Mouse (Mus musculus) forebrain, embryonic 15.5 days (tissue): ENCODE measurements around the gene Slc27a5. TPM values are rescaled to one million over a fixed set of nuclear protein-coding genes. Genes with fewer than 3 reads are reported as not detected.

Experiments
- ATAC-seq: fragments of 200-750 bp; cut with Nextera tagmentation; replicated peaks from 2 replicates; pipeline ENCODE4 v1.8.0; 2017; ENCODE audit warnings: mild to moderate bottlenecking, moderate TSS enrichment, moderate library complexity
- H3K27ac ChIP-seq: fragments of 300-500 bp; sonication (generic); replicated peaks from 2 replicates; pipeline ENCODE4 v1.5.1; 2015; ENCODE audit warnings: mild to moderate bottlenecking, inconsistent platforms
- H3K27me3 ChIP-seq: fragments of 300-500 bp; sonication (generic); 2 replicates; pipeline ENCODE4 v1.6.1; 2015; ENCODE audit warnings: inconsistent platforms
- H3K36me3 ChIP-seq: fragments of 300-500 bp; sonication (generic); 2 replicates; pipeline ENCODE4 v1.6.1; 2015; ENCODE audit warnings: mild to moderate bottlenecking, inconsistent platforms
- H3K4me1 ChIP-seq: fragments of 300-500 bp; sonication (generic); 2 replicates; pipeline ENCODE4 v1.6.1; 2015; ENCODE audit warnings: inconsistent platforms
- H3K4me2 ChIP-seq: fragments of 300-500 bp; sonication (generic); replicated peaks from 2 replicates; pipeline ENCODE4 v1.6.1; 2015; ENCODE audit warnings: mild to moderate bottlenecking, inconsistent platforms
- H3K4me3 ChIP-seq: fragments of 300-500 bp; sonication (generic); 2 replicates; pipeline ENCODE4 v1.5.1; 2015; ENCODE audit warnings: mild to moderate bottlenecking, inconsistent platforms
- H3K9ac ChIP-seq: fragments of 300-500 bp; sonication (generic); replicated peaks from 2 replicates; pipeline ENCODE4 v1.6.1; 2015; ENCODE audit warnings: mild to moderate bottlenecking, inconsistent platforms
- H3K9me3 ChIP-seq: fragments of 300-500 bp; sonication (generic); 2 replicates; pipeline ENCODE4 v1.6.1; 2016; ENCODE audit warnings: inconsistent platforms
- WGBS: fragments of 180-500 bp; shearing (Covaris S2); methylation state at CpG from one replicate; pipeline ENCODE4 v1.1.7; 2015; ENCODE audit warnings: mixed read lengths; 5-methylcytosine and 5-hydroxymethylcytosine counted together
- polyA plus RNA-seq: library from polyadenylated mRNA; unstranded; fragments of >200 nt; fragmentation: Nextera tagmentation; extraction: Ambion mirVana; gene quantifications from 2 replicates; pipeline ENCODE4 v1.2.1, GENCODE M21; 2015

Slc27a5 gene
- polyA plus RNA-seq, 1 experiment from 2014 or later = 0.50 TPM

- WGBS = 2% methylated on average over 31 of the region's 31 CpGs
- peak overlapping the region; percentile 96 for H3K4me2 ChIP-seq
These were observed 25.0 kb upstream of the Slc27a5 start for GRCm38 (mm10) chr7:13022773-13023535.

GRCm38 (mm10) chr7:13015217-13015616 lies 17.2 kb upstream of the Slc27a5 start:
- H3K27me3 ChIP-seq = no peaks in the 10 kb centered on the region
- no peak overlapping the region for H3K4me3 ChIP-seq
- peaks cover 11% of the 10 kb centered on the region for H3K4me1 ChIP-seq
- no peak overlapping the region for H3K4me2 ChIP-seq
- no peaks in the 10 kb centered on the region for H3K9me3 ChIP-seq
- no peaks in the 10 kb centered on the region for H3K36me3 ChIP-seq
- WGBS = 93% methylated on average over 1 of the region's 1 CpGs
- no peak overlapping the region for H3K27ac ChIP-seq
- ATAC-seq = no peak
- no peak overlapping the region for H3K9ac ChIP-seq

More at GRCm38 (mm10) chr7:13022773-13023535, 25.0 kb upstream of the Slc27a5 start:
- Histone ChIP-seq H3K9me3 (no peaks in the 10 kb centered on the region), H3K27ac (peak overlapping the region; percentile 96), H3K9ac (peak overlapping the region; percentile 79), H3K4me3 (peak overlapping the region; percentile 52), H3K27me3 (no peaks in the 10 kb centered on the region), H3K36me3 (peaks cover 23% of the 10 kb centered on the region), H3K4me1 (peaks cover 32% of the 10 kb centered on the region)
- ATAC-seq = peak; percentile 35

- WGBS = 44% methylated on average over 6 of the region's 6 CpGs
- Histone ChIP-seq H3K4me3 (no peak overlapping the region), H3K27me3 (no peaks in the 10 kb centered on the region), H3K9me3 (no peaks in the 10 kb centered on the region), H3K36me3 (no peaks in the 10 kb centered on the region), H3K27ac (no peak overlapping the region), H3K9ac (no peak overlapping the region), H3K4me1 (peaks cover 13% of the 10 kb centered on the region), H3K4me2 (no peak overlapping the region)
- ATAC-seq = no peak
These were observed 16.4 kb upstream of the Slc27a5 start for GRCm38 (mm10) chr7:13014275-13014839.

GRCm38 (mm10) chr7:13013671-13014070 lies 15.7 kb upstream of the Slc27a5 start:
- no peak overlapping the region for H3K9ac ChIP-seq
- 70% methylated on average over 4 of the region's 4 CpGs for WGBS
- ATAC-seq = no peak

GRCm38 (mm10) chr7:13010005-13010908 lies 12.3 kb upstream of the Slc27a5 start, which contains the start of gene Zbtb45:
Zbtb45 (minus strand) TSS chr7:13010034.
- Histone ChIP-seq H3K27me3 (no peaks in the 10 kb centered on the region), H3K9ac (peak within 1 kb of the TSS; percentile 65), H3K4me1 (peaks cover 34% of the 10 kb centered on the region), H3K9me3 (no peaks in the 10 kb centered on the region), H3K27ac (peak within 1 kb of the TSS; percentile 90), H3K36me3 (peaks cover 18% of the 10 kb centered on the region), H3K4me3 (peak within 1 kb of the TSS; percentile 52), H3K4me2 (peak within 1 kb of the TSS; percentile 71)
- ATAC-seq = no peak
- WGBS = 8% methylated on average over 26 of the region's 26 CpGs

More at GRCm38 (mm10) chr7:13013671-13014070, 15.7 kb upstream of the Slc27a5 start:
- Histone ChIP-seq H3K9me3 (no peaks in the 10 kb centered on the region), H3K27me3 (no peaks in the 10 kb centered on the region), H3K4me3 (no peak overlapping the region), H3K4me2 (no peak overlapping the region), H3K4me1 (peaks cover 17% of the 10 kb centered on the region), H3K27ac (no peak overlapping the region), H3K36me3 (no peaks in the 10 kb centered on the region)

GRCm38 (mm10) chr7:13009143-13010004 lies 11.4 kb upstream of the Slc27a5 start:
- Histone ChIP-seq H3K27ac (peak overlapping the region; percentile 90), H3K36me3 (peaks cover 25% of the 10 kb centered on the region), H3K27me3 (no peaks in the 10 kb centered on the region), H3K9me3 (no peaks in the 10 kb centered on the region), H3K4me1 (peaks cover 34% of the 10 kb centered on the region), H3K9ac (peak overlapping the region; percentile 65), H3K4me3 (peak overlapping the region; percentile 52), H3K4me2 (peak overlapping the region; percentile 71)
- WGBS = under 1% methylated on average over 42 of the region's 42 CpGs
- ATAC-seq = peak; percentile 90

GRCm38 (mm10) chr7:13007341-13008092 lies 9.5 kb upstream of the Slc27a5 start:
- no peak for ATAC-seq
- H3K9ac ChIP-seq = no peak overlapping the region
- peak overlapping the region; percentile 7; the same call in 1 of the 2 replicates for H3K4me3 ChIP-seq
- H3K9me3 ChIP-seq = no peaks in the 10 kb centered on the region
- no peak overlapping the region for H3K27ac ChIP-seq
- H3K4me2 ChIP-seq = peak overlapping the region; percentile 12; the same call in 1 of the 2 replicates
- H3K4me1 ChIP-seq = peaks cover 34% of the 10 kb centered on the region
- H3K27me3 ChIP-seq = no peaks in the 10 kb centered on the region
- peaks cover 32% of the 10 kb centered on the region for H3K36me3 ChIP-seq
- 49% methylated on average over 57 of the region's 57 CpGs for WGBS

GRCm38 (mm10) chr7:13006531-13006930 lies 8.5 kb upstream of the Slc27a5 start:
- Histone ChIP-seq H3K27me3 (no peaks in the 10 kb centered on the region), H3K4me1 (peaks cover 34% of the 10 kb centered on the region), H3K27ac (no peak overlapping the region), H3K36me3 (peaks cover 32% of the 10 kb centered on the region), H3K4me2 (no peak overlapping the region), H3K9ac (no peak overlapping the region), H3K4me3 (no peak overlapping the region), H3K9me3 (no peaks in the 10 kb centered on the region)
- no peak for ATAC-seq
- WGBS = 90% methylated on average over 10 of the region's 10 CpGs

- H3K27me3 ChIP-seq = no peaks in the 10 kb centered on the region
- 0 out of 2 replicates have a peak overlapping the region, but pooled peaks have one; percentile 6 for H3K9ac ChIP-seq
- H3K4me3 ChIP-seq = no peak overlapping the region
- no peaks in the 10 kb centered on the region for H3K9me3 ChIP-seq
- H3K4me2 ChIP-seq = no peak overlapping the region
- peaks cover 34% of the 10 kb centered on the region for H3K4me1 ChIP-seq
- H3K27ac ChIP-seq = no peak overlapping the region
- no peak for ATAC-seq
- H3K36me3 ChIP-seq = peaks cover 32% of the 10 kb centered on the region
- WGBS = 81% methylated on average over 17 of the region's 17 CpGs
These were observed 8.0 kb upstream of the Slc27a5 start for GRCm38 (mm10) chr7:13006011-13006410.

GRCm38 (mm10) chr7:13003380-13003779 lies 5.4 kb upstream of the Slc27a5 start:
- Histone ChIP-seq H3K4me3 (no peak overlapping the region), H3K9ac (no peak overlapping the region), H3K4me1 (peaks cover 20% of the 10 kb centered on the region), H3K27ac (no peak overlapping the region), H3K27me3 (no peaks in the 10 kb centered on the region), H3K9me3 (no peaks in the 10 kb centered on the region), H3K4me2 (no peak overlapping the region), H3K36me3 (peaks cover 32% of the 10 kb centered on the region)
- no peak for ATAC-seq
- 81% methylated on average over 5 of the region's 5 CpGs for WGBS
